Mouse (Mus musculus) layer of hippocampus, adult 9-10 months (tissue): ENCODE data around the gene Cdh5.

Source experiments
- DNase-seq: peaks from one replicate; pipeline ENCODE4 v3.0.0; 2022; ENCODE audit warnings: low spot score

Gene Cdh5

DNA sequence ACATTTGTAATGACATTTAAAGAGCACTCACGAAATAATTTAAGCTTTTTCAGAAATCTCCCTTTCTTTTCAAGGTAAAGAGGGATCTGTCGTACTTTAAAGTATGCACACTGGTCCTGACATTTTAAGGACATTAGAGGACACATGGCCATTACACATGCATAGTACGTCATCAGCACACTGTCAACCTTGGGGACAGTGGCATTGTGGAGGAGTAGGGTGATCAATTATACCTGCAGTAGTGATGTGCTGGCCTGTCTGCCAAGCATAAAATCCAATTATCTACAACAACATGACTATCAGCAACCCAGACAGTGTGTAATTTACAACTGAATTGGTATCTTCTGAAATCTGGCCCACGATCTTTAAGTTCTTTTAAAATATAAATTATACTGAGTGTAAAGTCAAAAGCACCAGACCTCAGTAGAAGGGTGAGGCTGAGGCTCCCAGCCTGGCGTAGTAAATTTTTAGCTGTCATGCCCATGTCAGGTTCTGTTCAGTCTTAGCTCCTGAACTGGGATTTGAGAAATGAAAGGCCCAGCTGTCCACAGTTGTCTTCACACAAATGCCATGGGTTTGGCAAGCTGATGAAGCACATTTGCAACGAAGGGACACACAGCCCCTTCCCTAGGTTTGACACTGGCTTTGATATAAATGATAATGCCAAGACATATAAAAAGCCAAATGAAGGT lies 89.5 kb downstream of the Cdh5 start:
- DNase-seq, result no peak

DNA sequence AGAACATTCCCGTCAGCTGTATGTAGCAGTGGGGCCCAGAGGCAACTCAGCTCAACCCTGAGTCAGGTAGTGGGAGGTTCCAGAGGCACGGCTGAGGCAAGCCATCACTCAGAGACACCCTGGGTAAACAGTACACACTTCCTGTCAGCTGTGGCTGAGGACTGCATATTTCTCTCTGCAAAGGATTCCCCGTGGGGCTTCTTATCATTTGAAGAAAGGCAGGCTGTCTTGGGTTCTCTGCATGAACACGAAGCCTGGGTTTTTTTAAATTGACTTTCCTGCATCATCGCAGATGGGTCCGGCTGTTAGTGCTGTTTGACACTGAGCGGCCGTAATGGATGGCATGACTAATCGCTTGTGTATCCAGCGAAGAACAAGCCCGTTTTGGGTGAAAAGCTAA lies 90.1 kb downstream of the Cdh5 start:
- no peak for DNase-seq
